Mouse (Mus musculus): ENCODE results near the gene Unc5cl. TPM values are rescaled to one million over a fixed set of nuclear protein-coding genes. Genes with fewer than 3 reads are reported as not detected.

The Unc5cl gene
- polyA plus RNA-seq, 1 experiment from 2014 or later: 0.08 TPM

GRCm38 (mm10) chr17:48514613-48515012, 59.9 kb downstream of the Unc5cl start:
- H3K27me3 ChIP-seq: no peaks in the 10 kb centered on the region
- no peak overlapping the region for H3K27ac ChIP-seq
- H3K9ac ChIP-seq: no peak overlapping the region
- H3K4me2 ChIP-seq: no peak overlapping the region
- H3K4me1 ChIP-seq: peaks cover 12% of the 10 kb centered on the region
- no peaks in the 10 kb centered on the region for H3K9me3 ChIP-seq
- H3K4me3 ChIP-seq: no peak overlapping the region
- ATAC-seq (ENCODE audit: insufficient number of reproducible peaks, insufficient read depth, low FRiP score, low TSS enrichment, low read depth): no peak
- H3K36me3 ChIP-seq: no peaks in the 10 kb centered on the region
- 47% methylated on average over 4 of the region's 4 CpGs for WGBS

GRCm38 (mm10) chr17:48519046-48519445, 64.3 kb downstream of the Unc5cl start:
- no peak overlapping the region for H3K9ac ChIP-seq
- H3K27me3 ChIP-seq: no peaks in the 10 kb centered on the region
- H3K4me2 ChIP-seq: no peak overlapping the region
- no peaks in the 10 kb centered on the region for H3K9me3 ChIP-seq
- no peak overlapping the region for H3K4me3 ChIP-seq
- 85% methylated on average over 7 of the region's 7 CpGs for WGBS
- H3K4me1 ChIP-seq: 0 out of 2 replicates have a peak, but pooled peaks cover 3% of the 10 kb centered on the region
- no peak for ATAC-seq (ENCODE audit: insufficient number of reproducible peaks, insufficient read depth, low FRiP score, low TSS enrichment, low read depth)
- H3K36me3 ChIP-seq: no peaks in the 10 kb centered on the region
- H3K27ac ChIP-seq: no peak overlapping the region

GRCm38 (mm10) chr17:48520352-48520751, 65.7 kb downstream of the Unc5cl start:
- Histone ChIP-seq H3K4me3 (no peak overlapping the region), H3K27ac (no peak overlapping the region), H3K27me3 (no peaks in the 10 kb centered on the region), H3K9me3 (no peaks in the 10 kb centered on the region), H3K4me2 (no peak overlapping the region), H3K9ac (no peak overlapping the region), H3K36me3 (no peaks in the 10 kb centered on the region), H3K4me1 (no peaks in the 10 kb centered on the region)
- whole genome bisulfite sequencing: 84% methylated on average over 3 of the region's 3 CpGs
- no peak for ATAC-seq (ENCODE audit: insufficient number of reproducible peaks, insufficient read depth, low FRiP score, low TSS enrichment, low read depth)

GRCm38 (mm10) chr17:48523056-48523455, 68.4 kb downstream of the Unc5cl start:
- Histone ChIP-seq H3K4me3 (no peak overlapping the region), H3K27me3 (no peaks in the 10 kb centered on the region), H3K36me3 (no peaks in the 10 kb centered on the region), H3K4me2 (no peak overlapping the region), H3K27ac (no peak overlapping the region), H3K9me3 (no peaks in the 10 kb centered on the region), H3K4me1 (no peaks in the 10 kb centered on the region), H3K9ac (no peak overlapping the region)
- ATAC-seq (ENCODE audit: insufficient number of reproducible peaks, insufficient read depth, low FRiP score, low TSS enrichment, low read depth): no peak
- 89% methylated on average over 2 of the region's 2 CpGs for WGBS

- Histone ChIP-seq H3K4me3 (no peak overlapping the region), H3K36me3 (no peaks in the 10 kb centered on the region), H3K9me3 (no peaks in the 10 kb centered on the region), H3K4me2 (no peak overlapping the region), H3K27ac (no peak overlapping the region), H3K9ac (no peak overlapping the region), H3K27me3 (no peaks in the 10 kb centered on the region; the same call in 1 of the 2 replicates), H3K4me1 (no peaks in the 10 kb centered on the region)
- no peak for ATAC-seq (ENCODE audit: insufficient number of reproducible peaks, insufficient read depth, low FRiP score, low TSS enrichment, low read depth)
- WGBS: 54% methylated on average over 13 of the region's 14 CpGs
Observed at GRCm38 (mm10) chr17:48533844-48534705, 79.4 kb downstream of the Unc5cl start.

GRCm38 (mm10) chr17:48538328-48538727, 83.6 kb downstream of the Unc5cl start:
- 86% methylated on average over 5 of the region's 5 CpGs for WGBS
- no peak overlapping the region for H3K4me3 ChIP-seq
- no peak for ATAC-seq (ENCODE audit: insufficient number of reproducible peaks, insufficient read depth, low FRiP score, low TSS enrichment, low read depth)
- no peak overlapping the region for H3K4me2 ChIP-seq
- H3K27ac ChIP-seq: no peak overlapping the region
- no peak overlapping the region for H3K9ac ChIP-seq
- no peaks in the 10 kb centered on the region for H3K36me3 ChIP-seq
- H3K4me1 ChIP-seq: no peaks in the 10 kb centered on the region
- H3K9me3 ChIP-seq: no peaks in the 10 kb centered on the region
- H3K27me3 ChIP-seq: no peaks in the 10 kb centered on the region; the same call in 1 of the 2 replicates

GRCm38 (mm10) chr17:48539326-48539725, 84.6 kb downstream of the Unc5cl start:
- 92% methylated on average over 17 of the region's 17 CpGs for WGBS
- no peak overlapping the region for H3K9ac ChIP-seq
- no peak overlapping the region for H3K4me2 ChIP-seq
- H3K27me3 ChIP-seq: no peaks in the 10 kb centered on the region; the same call in 1 of the 2 replicates
- no peak overlapping the region for H3K4me3 ChIP-seq
- no peaks in the 10 kb centered on the region for H3K36me3 ChIP-seq
- H3K4me1 ChIP-seq: 0 out of 2 replicates have a peak, but pooled peaks cover 3% of the 10 kb centered on the region
- no peak overlapping the region for H3K27ac ChIP-seq
- no peak for ATAC-seq (ENCODE audit: insufficient number of reproducible peaks, insufficient read depth, low FRiP score, low TSS enrichment, low read depth)
- no peaks in the 10 kb centered on the region for H3K9me3 ChIP-seq

GRCm38 (mm10) chr17:48542733-48543132, 88.0 kb downstream of the Unc5cl start:
- 69% methylated on average over 11 of the region's 11 CpGs for WGBS
- ATAC-seq (ENCODE audit: insufficient number of reproducible peaks, insufficient read depth, low FRiP score, low TSS enrichment, low read depth): no peak
- H3K9me3 ChIP-seq: no peaks in the 10 kb centered on the region
- no peaks in the 10 kb centered on the region for H3K36me3 ChIP-seq
- no peak overlapping the region for H3K4me3 ChIP-seq
- no peak overlapping the region for H3K4me2 ChIP-seq
- H3K27ac ChIP-seq: no peak overlapping the region
- no peak overlapping the region for H3K9ac ChIP-seq
- H3K4me1 ChIP-seq: 0 out of 2 replicates have a peak, but pooled peaks cover 3% of the 10 kb centered on the region
- H3K27me3 ChIP-seq: no peaks in the 10 kb centered on the region

- no peak overlapping the region for H3K27ac ChIP-seq
- peak overlapping the region; percentile 22; the same call in 1 of the 2 replicates for H3K4me2 ChIP-seq
- H3K9ac ChIP-seq: no peak overlapping the region
- H3K4me1 ChIP-seq: 0 out of 2 replicates have a peak, but pooled peaks cover 3% of the 10 kb centered on the region
- H3K36me3 ChIP-seq: no peaks in the 10 kb centered on the region
- no peaks in the 10 kb centered on the region for H3K9me3 ChIP-seq
- H3K4me3 ChIP-seq: no peak overlapping the region
- ATAC-seq (ENCODE audit: insufficient number of reproducible peaks, insufficient read depth, low FRiP score, low TSS enrichment, low read depth): no peak
- WGBS: 70% methylated on average over 15 of the region's 15 CpGs
- no peaks in the 10 kb centered on the region for H3K27me3 ChIP-seq
Observed at GRCm38 (mm10) chr17:48543301-48543765, 88.6 kb downstream of the Unc5cl start.

GRCm38 (mm10) chr17:48544722-48545121, 90.0 kb downstream of the Unc5cl start:
- Histone ChIP-seq H3K4me1 (0 out of 2 replicates have a peak, but pooled peaks cover 3% of the 10 kb centered on the region), H3K4me3 (no peak overlapping the region), H3K9ac (no peak overlapping the region), H3K36me3 (no peaks in the 10 kb centered on the region), H3K4me2 (no peak overlapping the region), H3K9me3 (no peaks in the 10 kb centered on the region), H3K27ac (no peak overlapping the region), H3K27me3 (no peaks in the 10 kb centered on the region)
- WGBS: 77% methylated on average over 9 of the region's 9 CpGs
- no peak for ATAC-seq (ENCODE audit: insufficient number of reproducible peaks, insufficient read depth, low FRiP score, low TSS enrichment, low read depth)

GRCm38 (mm10) chr17:48545223-48545943, 90.7 kb downstream of the Unc5cl start:
- H3K27ac ChIP-seq: no peak overlapping the region
- no peaks in the 10 kb centered on the region for H3K27me3 ChIP-seq
- no peak overlapping the region for H3K4me2 ChIP-seq
- no peak overlapping the region for H3K9ac ChIP-seq
- 0 out of 2 replicates have a peak, but pooled peaks cover 3% of the 10 kb centered on the region for H3K4me1 ChIP-seq
- no peaks in the 10 kb centered on the region for H3K9me3 ChIP-seq
- 74% methylated on average over 28 of the region's 28 CpGs for WGBS
- H3K4me3 ChIP-seq: no peak overlapping the region
- H3K36me3 ChIP-seq: no peaks in the 10 kb centered on the region
- ATAC-seq (ENCODE audit: insufficient number of reproducible peaks, insufficient read depth, low FRiP score, low TSS enrichment, low read depth): no peak
